Mouse (Mus musculus) T-cell, adult 2 months (primary cell): ENCODE data around the gene 1700037C18Rik.
A peak's percentile ranks its signal among the peaks of the same experiment; 100 is the strongest.
"Not testable (repeated sequence)": the region's sequence is repeated elsewhere in the genome, so short reads cannot be mapped to it uniquely, and the experiment has no call there.

ENCODE experiments used
- DNase-seq: peaks from one replicate; pipeline ENCODE4 v3.0.0; 2022; ENCODE audit warnings: low spot score

1700037C18Rik gene

DNA sequence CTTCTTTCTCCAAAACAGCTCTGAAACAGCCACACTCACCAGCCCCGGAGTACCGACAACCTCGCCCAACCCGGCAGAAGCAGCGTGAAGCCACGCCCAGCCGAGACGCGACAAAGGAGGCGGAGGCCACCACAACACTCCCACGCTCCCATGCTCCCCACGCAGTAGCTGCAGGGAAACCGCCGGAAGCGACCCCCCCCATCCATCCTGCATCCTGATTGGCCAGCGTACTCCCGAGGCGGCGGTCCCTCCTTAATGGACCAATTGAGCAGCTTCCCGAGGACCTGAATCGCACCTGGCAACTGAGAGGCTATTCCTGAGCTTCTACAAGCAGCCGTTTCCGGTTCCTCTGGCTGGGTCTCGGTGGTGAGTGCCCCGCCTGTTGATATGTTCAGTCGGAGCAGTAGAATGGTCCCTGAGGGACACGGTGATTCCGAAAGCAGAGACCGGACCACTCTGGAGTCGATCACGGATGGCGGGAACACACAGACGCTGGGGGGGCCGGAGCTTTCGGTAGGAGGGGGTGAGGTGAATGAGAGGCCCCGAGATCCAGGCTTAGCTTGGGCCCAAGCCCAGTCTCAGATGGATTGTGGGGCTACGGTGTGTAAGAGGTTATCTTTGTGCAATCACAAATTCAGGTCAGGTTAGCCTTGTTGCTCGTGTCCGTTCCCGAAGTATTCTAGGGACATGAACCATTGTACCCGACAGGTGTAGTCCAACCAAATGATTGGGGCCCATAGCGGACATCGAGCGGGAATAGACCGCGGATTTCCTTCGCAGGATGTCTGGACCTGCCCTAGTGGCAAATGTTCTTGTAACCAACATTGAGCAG, 36.1 kb downstream of the 1700037C18Rik start, which contains the start of gene Naa60:
Naa60 (plus strand) TSS at position 160 of the 832 bp plus-strand sequence.
- peak; percentile 90 for DNase-seq

DNA sequence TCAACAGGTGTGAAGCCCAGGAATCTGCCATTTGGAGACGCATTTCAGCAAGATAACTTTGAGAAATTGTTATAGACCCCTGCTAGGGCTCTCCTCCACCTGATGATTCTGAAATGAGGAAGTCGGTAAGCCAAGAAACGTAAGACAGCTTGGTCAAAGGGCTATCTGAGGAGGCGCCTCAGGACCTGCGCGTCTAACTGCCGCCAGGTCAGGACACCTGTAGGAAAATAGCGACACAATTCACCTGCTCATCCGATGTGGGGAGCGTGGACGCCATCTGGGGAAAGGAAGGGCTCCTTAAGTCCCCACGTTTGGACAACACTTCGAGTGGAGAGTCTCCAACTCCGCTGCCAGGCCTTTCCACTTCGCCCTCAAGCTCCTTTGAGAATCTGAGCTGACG, 36.7 kb downstream of the 1700037C18Rik start:
- DNase-seq: no peak

DNA sequence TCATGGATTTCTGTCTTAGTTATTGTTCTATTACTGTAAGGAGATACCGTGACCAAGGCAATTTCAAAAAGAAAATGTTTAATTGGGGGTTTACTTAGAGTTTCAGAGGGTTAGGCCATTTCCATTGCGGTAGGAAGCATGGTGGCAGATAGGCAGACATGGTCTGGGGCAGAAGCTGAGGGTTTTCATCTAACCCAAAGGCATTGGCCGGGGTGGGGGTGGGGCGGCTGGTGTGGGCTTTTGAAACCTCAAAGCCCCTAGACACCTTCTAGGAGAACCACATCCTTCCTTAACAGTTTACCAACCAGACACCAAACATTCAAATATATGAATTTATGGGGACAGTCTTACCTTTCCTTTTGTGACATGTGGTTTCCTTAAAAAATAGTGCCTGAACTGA, 49.2 kb downstream of the 1700037C18Rik start:
- DNase-seq: no peak

DNA sequence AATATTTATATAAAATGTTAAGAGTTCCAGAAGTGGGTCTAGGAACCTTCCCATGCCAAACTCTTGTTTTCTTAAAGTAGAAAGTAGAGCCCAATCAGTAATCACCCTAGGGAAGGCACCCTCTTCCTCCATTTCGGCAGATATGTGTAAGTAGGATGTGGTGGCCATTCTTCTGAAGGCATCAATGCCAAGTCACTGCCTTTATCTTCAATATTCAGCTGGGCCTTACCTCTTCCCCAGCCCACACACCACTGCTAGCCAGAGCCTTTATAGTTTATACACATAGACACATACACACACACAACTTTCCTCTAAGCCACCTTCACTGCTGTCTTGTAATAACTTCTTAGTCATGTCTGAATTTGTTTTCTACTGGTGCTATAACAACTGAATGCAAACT, 52.7 kb downstream of the 1700037C18Rik start:
- no peak for DNase-seq

DNA sequence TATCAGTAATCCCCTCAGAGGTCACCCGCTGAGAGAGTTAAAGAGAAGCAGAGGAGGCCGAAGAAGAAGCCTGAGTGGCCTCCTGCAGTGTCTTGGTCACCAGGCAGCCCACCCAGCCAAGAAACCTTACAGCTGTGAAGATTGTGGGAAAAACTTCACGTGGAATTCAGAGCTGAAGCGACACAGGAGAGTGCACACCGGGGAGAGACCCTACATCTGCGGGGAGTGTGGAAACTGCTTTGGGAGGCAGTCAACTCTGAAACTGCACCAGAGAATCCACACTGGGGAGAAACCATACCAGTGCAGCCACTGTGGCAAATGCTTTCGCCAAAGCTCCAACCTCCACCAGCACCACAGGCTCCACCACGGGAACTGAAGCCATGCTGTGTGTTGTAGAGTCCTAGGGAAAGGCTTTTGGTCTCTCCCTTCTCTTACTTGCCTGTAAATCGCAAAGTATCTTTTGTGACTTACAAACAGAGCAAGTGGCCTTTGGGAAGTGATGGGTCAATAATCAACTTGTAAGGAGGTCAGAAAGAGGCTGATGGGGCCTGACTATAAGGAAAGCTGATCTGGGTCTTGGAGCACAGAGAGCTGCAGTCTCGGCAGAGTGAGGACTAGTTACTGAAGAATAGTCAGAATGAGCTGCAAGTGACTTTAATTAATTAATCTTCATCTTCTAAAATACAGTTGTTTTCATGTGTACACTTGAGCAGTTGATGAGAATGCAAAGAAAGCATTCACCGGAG, 53.9 kb downstream of the 1700037C18Rik start:
- DNase-seq: no peak

DNA sequence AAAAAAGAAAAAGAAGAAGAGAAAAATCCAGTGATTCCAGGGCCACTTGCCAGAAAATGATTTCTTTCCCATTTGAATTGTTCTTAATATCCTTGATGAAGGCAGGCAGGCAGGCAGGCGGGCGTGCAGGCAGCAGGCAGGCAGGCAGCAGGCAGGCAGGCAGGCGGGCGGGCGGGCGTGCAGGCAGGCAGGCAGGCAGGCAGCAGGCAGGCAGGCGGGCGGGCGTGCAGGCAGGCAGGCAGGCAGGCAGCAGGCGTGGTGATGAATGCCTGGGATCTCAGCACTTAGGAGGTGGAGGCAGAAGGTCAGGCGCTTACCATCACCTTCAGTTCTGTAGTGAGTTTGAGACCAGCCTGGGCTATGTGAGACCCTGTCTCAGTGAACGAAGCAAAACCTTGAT, 55.9 kb downstream of the 1700037C18Rik start:
- DNase-seq: no peak

DNA sequence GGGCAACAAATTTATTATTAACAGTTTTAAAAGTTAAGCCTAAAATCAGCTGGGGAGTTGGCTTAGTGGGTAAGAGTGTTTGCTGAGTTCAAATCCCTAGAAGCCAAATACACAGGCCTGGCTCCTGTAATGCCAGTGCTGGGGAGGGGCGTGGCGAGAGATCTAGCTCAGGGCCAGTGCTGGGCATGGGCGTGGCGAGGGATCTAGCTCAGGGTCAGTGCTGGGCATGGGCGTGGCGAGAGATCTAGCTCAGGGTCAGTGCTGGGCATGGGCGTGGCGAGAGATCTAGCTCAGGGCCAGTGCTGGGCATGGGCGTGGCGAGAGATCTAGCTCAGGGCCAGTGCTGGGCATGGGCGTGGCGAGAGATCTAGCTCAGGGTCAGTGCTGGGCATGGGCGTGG, 57.2 kb downstream of the 1700037C18Rik start:
- not testable (repeated sequence) for DNase-seq

DNA sequence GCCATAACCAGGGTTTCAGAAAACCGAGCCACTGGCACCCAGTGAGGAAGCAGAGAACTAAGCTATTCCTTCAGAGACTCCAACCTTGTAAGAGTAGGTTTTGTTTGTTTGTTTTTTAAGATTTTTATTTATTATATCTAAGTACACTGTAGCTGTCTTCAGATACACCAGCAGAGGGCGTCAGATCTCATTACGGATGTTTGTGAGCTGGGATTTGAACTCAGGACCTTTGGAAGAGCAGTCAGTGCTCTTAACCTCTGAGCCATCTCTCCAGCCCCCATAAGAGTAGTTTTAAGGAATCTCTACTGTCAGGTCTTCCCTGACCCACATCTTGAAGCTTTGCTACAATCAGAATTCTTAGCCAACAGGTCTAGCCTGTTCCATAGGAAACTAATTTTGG, 60.1 kb downstream of the 1700037C18Rik start:
- DNase-seq: no peak

DNA sequence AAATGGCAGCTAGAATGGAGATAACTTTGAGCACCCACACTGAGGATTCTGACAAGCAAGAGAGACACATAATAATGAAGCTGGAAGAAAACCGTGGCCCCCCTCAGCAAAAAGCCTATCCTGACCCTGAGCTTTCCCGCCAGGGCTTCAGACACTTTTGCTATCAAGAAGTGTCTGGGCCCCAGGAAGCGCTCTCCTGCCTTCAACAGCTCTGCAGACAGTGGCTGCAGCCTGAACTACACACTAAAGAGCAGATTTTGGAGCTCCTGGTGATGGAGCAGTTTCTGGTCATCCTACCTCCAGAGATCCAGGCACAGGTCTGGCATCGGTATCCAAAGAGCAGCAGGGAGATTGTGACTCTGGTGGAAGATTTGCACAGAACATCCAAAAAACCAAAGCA, 60.6 kb downstream of the 1700037C18Rik start:
- no peak for DNase-seq

DNA sequence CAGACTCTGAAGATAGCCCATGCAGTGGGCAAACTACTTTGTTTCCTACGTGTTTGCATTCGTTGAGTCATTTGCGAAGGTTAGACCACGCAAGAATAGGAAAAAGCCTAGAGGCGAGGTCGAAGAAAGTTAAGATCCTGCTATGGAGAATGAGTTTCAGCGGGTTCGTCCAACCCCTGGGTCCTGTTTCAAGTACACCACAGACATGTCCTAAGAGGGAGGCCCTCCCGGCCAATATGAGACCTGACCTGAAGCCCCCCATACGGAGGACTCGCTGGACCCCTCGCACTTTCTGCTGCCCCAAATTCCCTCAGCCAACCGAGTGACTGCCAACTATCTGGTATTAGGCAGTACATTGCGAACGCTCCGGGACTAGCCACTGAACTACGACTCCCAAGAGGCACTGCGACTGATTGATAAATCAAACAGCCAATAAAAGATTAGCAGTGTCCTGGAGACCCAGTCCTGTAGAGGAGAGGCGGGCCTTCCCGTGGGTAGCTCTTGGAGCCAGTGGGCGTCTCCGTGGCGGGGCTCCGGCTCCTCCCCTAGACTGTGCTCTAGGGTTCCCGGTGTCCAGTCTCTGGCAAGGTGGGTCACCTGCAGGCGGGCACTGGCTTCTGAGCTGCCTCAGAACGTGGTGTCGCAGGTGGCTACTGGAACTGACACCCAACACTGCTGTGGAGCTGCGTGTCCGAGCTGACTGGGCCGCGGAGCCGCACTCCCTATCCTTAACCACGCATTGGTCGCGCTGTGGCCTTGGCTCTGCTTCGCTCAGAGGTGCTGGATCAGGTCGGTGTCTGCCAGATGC, 61.6 kb downstream of the 1700037C18Rik start, which contains the start of gene Zfp174:
Zfp174 (plus strand) TSS at position 558 of the 808 bp plus-strand sequence.
- DNase-seq: peak; percentile 91
